Mouse (Mus musculus) olfactory bulb, adult 2 months (tissue): ENCODE data around the gene Evi2b.

Experiments
- CTCF ChIP-seq: fragments of 200-500 bp; IDR thresholded peaks from 2 replicates; pipeline ENCODE4 v1.5.1; 2012; ENCODE audit warnings: low read depth, mild to moderate bottlenecking, low read length, moderate library complexity; ENCODE audit not compliant: insufficient read depth
- POLR2A ChIP-seq: fragments of 200-500 bp; IDR thresholded peaks from 2 replicates; pipeline ENCODE4 v1.6.1; 2012; ENCODE audit warnings: mild to moderate bottlenecking, low read depth, low read length, moderate library complexity; ENCODE audit not compliant: insufficient read depth

GRCm38 (mm10) chr11:79519878-79520291, 3.7 kb downstream of the Evi2b start:
- TF ChIP-seq POLR2A (no peak), CTCF (no peak)
